ENCODE assay signal across 26 mouse cellular contexts in the genomic region with DNA sequence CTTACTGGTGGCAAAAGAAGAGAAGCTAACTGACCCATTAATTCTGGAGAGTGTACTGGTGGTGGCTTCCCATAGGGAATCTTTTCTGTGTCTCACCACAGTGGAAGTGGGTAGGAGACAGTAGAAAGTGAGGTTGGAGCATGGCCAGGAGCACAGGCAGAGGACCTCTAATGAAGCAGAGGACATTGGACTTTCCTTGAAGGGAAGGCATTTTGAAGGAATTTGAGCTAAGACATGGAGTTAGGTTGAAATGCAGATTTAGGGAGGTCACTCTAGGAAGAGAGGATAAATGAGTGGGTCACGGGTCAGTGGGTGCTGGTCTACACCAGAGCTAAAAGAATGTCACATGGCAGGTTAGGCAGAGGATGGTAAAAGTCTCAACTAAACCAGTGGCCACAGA.
DNase-seq lines count a peak whose midpoint lies in the region; ATAC-seq lines count a peak whose summit lies in the region.
"Had no signal": no experiment of that assay in that cellular context is flagged by ENCODE, and none has a peak within 500 bp of the region (broad histone marks: within the 10 kb centered on the region; RNA-seq: fewer than 3 reads in every experiment).

No protein-coding gene starts in this region.

- DNase-seq in kidney, adult 11 months = peak; percentile 60
- DNase-seq in kidney, adult 8-10 months = peak; percentile 46 to 76
- peak; percentile 46 for DNase-seq in kidney, postnatal 10 days
- DNase-seq in kidney, postnatal 36 days = peak; percentile 66 to 69
- DNase-seq in thymus, postnatal 0 days (ENCODE audit: low spot score) = no peak
- no peak for DNase-seq in forebrain, embryonic 11.5 days (ENCODE audit: low spot score)
- DNase-seq: adrenal gland, postnatal 10 days; adrenal gland, postnatal 36 days; B cell, adult 2 months; cerebellum, adult 18-20 months; cerebellum, adult 9-10 months; cerebellum, postnatal 14 days; forebrain, postnatal 0 days; gastrocnemius, adult 2 months; gastrocnemius, postnatal 14 days; heart, adult 18-20 months; heart, postnatal 14 days had no signal

- H3K9me3 ChIP-seq in kidney, embryonic 16.5 days (ENCODE audit: low read length) = no peaks in the 10 kb centered on the region
- H3K9me3 ChIP-seq in forebrain, embryonic 11.5 days (ENCODE audit: control insufficient read depth, low read length) = no peaks in the 10 kb centered on the region
- H3K9me3 ChIP-seq: forebrain, embryonic 10.5 days; heart, embryonic 13.5 days; hindbrain, embryonic 12.5 days; hindbrain, embryonic 15.5 days had no signal

- H3K4me3 ChIP-seq in kidney, embryonic 16.5 days (ENCODE audit: low read length) = no peak overlapping the region
- H3K4me3 ChIP-seq in forebrain, embryonic 11.5 days (ENCODE audit: low read depth, low read length) = no peak overlapping the region
- H3K4me3 ChIP-seq: forebrain, embryonic 10.5 days; gastrocnemius, adult 2 months; heart, embryonic 13.5 days; hindbrain, embryonic 12.5 days; hindbrain, embryonic 15.5 days had no signal

- H3K36me3 ChIP-seq in kidney, embryonic 16.5 days (ENCODE audit: insufficient read depth, low read length) = no peaks in the 10 kb centered on the region
- H3K36me3 ChIP-seq in forebrain, embryonic 11.5 days (ENCODE audit: control insufficient read depth, insufficient read depth, low read length) = no peaks in the 10 kb centered on the region
- H3K36me3 ChIP-seq: forebrain, embryonic 10.5 days; G1E; hindbrain, embryonic 12.5 days; hindbrain, embryonic 15.5 days had no signal

- 78% methylated on average over 1 of the region's 1 CpGs for WGBS in kidney, embryonic 16.5 days
- WGBS in forebrain, embryonic 11.5 days = 90% methylated on average over 1 of the region's 1 CpGs

- no peaks in the 10 kb centered on the region for H3K4me1 ChIP-seq in kidney, embryonic 16.5 days (ENCODE audit: insufficient read depth, low read length)
- no peaks in the 10 kb centered on the region for H3K4me1 ChIP-seq in forebrain, embryonic 11.5 days (replicated peaks; ENCODE audit: control insufficient read depth, insufficient read depth, low read length)
- H3K4me1 ChIP-seq: forebrain, embryonic 10.5 days; heart, embryonic 13.5 days; hindbrain, embryonic 12.5 days; hindbrain, embryonic 15.5 days had no signal

- no peak overlapping the region for H3K4me2 ChIP-seq in kidney, embryonic 16.5 days (replicated peaks; ENCODE audit: low read depth, low read length)
- H3K4me2 ChIP-seq in forebrain, embryonic 11.5 days (ENCODE audit: low read depth, low read length, severe bottlenecking) = no peak overlapping the region
- H3K4me2 ChIP-seq: heart, embryonic 13.5 days; hindbrain, embryonic 12.5 days; hindbrain, embryonic 15.5 days had no signal

- ATAC-seq in kidney, embryonic 16.5 days (ENCODE audit: low FRiP score, low TSS enrichment) = no peak
- ATAC-seq in forebrain, embryonic 11.5 days (replicated peaks; ENCODE audit: low FRiP score) = no peak
- ATAC-seq: forebrain, embryonic 14.5 days; forebrain, postnatal 0 days; Patski had no signal

- H3K9ac ChIP-seq in kidney, embryonic 16.5 days (replicated peaks; ENCODE audit: low read length) = no peak overlapping the region
- no peak overlapping the region for H3K9ac ChIP-seq in forebrain, embryonic 11.5 days (ENCODE audit: low read length)
- H3K9ac ChIP-seq: forebrain, postnatal 0 days; heart, embryonic 13.5 days; hindbrain, embryonic 12.5 days; hindbrain, embryonic 15.5 days had no signal

- H3K27ac ChIP-seq in kidney, embryonic 16.5 days (ENCODE audit: low read length) = no peak overlapping the region
- no peak overlapping the region for H3K27ac ChIP-seq in forebrain, embryonic 11.5 days (ENCODE audit: low read depth, low read length)
- H3K27ac ChIP-seq: forebrain, embryonic 10.5 days; gastrocnemius, adult 2 months; heart, embryonic 13.5 days; hindbrain, embryonic 12.5 days; hindbrain, embryonic 15.5 days had no signal

- H3K27me3 ChIP-seq in kidney, embryonic 16.5 days (ENCODE audit: insufficient read depth, low read length) = no peaks in the 10 kb centered on the region
- H3K27me3 ChIP-seq in forebrain, embryonic 11.5 days (ENCODE audit: control insufficient read depth, insufficient read depth, low read length) = no peaks in the 10 kb centered on the region
- H3K27me3 ChIP-seq: CH12.LX; heart, embryonic 13.5 days; hindbrain, embryonic 12.5 days; hindbrain, embryonic 15.5 days; Patski had no signal

Comparison
In these comparisons a context has a peak if more than half of its experiments do, and no peak if none do; other contexts are left out.
1. DNase-seq: peak in kidney, adult 11 months (single experiment), kidney, adult 8-10 months (2 of 2), kidney, postnatal 10 days (single experiment) and kidney, postnatal 36 days (2 of 2); none in thymus, postnatal 0 days (single experiment) and forebrain, embryonic 11.5 days (single experiment).